9 mouse cellular contexts compared by ENCODE assay signal in the genomic region with DNA sequence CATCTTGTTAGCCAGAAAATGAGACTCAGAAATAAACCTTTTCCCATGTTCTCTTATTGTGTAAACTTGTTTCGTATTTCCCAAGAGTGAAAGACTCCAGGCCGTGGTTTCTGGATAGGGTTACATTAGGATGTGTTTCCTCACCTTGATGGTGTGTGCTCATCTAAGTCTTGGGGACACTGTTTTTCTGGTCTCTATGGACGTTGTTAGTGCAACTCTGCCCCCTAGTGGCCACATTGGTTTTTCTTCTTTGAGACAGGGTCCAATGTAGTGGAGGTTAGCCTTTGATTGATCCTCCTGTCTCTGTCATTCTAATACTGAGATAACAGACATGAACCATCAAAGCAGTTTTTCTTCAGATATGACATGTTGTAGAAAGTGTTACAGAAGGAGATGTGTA. TPM values are rescaled to one million over a fixed set of nuclear protein-coding genes. Genes with fewer than 3 reads are reported as not detected.
A peak's percentile ranks its signal among the peaks of the same experiment; 100 is the strongest.
DNase-seq lines count a peak whose midpoint lies in the region; ATAC-seq and TF ChIP-seq lines count a peak whose summit lies in the region.
"Had no signal": no experiment of that assay in that cellular context is flagged by ENCODE, and none has a peak within 500 bp of the region (broad histone marks: within the 10 kb centered on the region; RNA-seq: fewer than 3 reads in every experiment).

No protein-coding gene starts in this region.

- H3K4me1 ChIP-seq in CH12.LX (ENCODE audit: control insufficient read depth in 1 of 2, insufficient read depth in 2 of 2), result no peaks in the 10 kb centered on the region
- H3K4me1 ChIP-seq in lung, adult 2 months (ENCODE audit: control insufficient read depth, insufficient read depth, low read length), result no peaks in the 10 kb centered on the region

- no peaks in the 10 kb centered on the region for H3K9me3 ChIP-seq in CH12.LX (replicated peaks; ENCODE audit: low read length)
- H3K9me3 ChIP-seq: heart, embryonic 13.5 days had no signal

- peak; percentile 12 for DNase-seq in cerebellum, adult 11 months
- DNase-seq in CH12.LX (ENCODE audit: extremely low read depth), result peak; percentile 61
- DNase-seq in c-Kit-positive CD71-positive TER-119-positive erythroid progenitor cells, embryonic 14.5 days (ENCODE audit: low spot score), result peak; percentile 58
- peak; percentile 67 to 81 for DNase-seq in frontal cortex, postnatal 36 days (ENCODE audit: low spot score in 2 of 2)
- peak; percentile 63 to 88 for DNase-seq in kidney, postnatal 36 days
- peak; percentile 67 for DNase-seq in lung, adult 2 months
- DNase-seq in right cerebral cortex, postnatal 36 days (ENCODE audit: low spot score in 2 of 2), result peak; percentile 30 to 40

- in situ Hi-C loops in CH12.LX (cut with MboI; ENCODE audit: low pct_ligation_motif_present, low pct_unique_long_range_greater_than_20kb, low sequenced_read_pairs), result no loop called here

- no peaks in the 10 kb centered on the region for H3K79me2 ChIP-seq in CH12.LX (replicated peaks; ENCODE audit: control insufficient read depth, extremely low read depth, insufficient read depth, poor library complexity, severe bottlenecking)

- no peak for TF ChIP-seq EP300 in CH12.LX (IDR thresholded peaks at IDR 0.05; ENCODE audit: low read length)

- H3K4me2 ChIP-seq in CH12.LX (ENCODE audit: insufficient read depth, low read depth, poor library complexity, severe bottlenecking), result no peak overlapping the region
- H3K4me2 ChIP-seq: heart, embryonic 13.5 days had no signal

- ATAC-seq in cerebellum, adult (ENCODE audit: insufficient number of reproducible peaks, low FRiP score, low TSS enrichment), result no peak

- TF ChIP-seq RAD21 in CH12.LX (IDR thresholded peaks at IDR 0.05; ENCODE audit: low read depth, low read length), result peak; percentile 70

- no peak overlapping the region for H3K27ac ChIP-seq in CH12.LX (ENCODE audit: insufficient read depth, low read depth)
- H3K27ac ChIP-seq: heart, embryonic 13.5 days had no signal

- TF ChIP-seq CTCF in CH12.LX (conservative IDR thresholded peaks at IDR 0.05 in 1 of 2, IDR thresholded peaks at IDR 0.05 in 1 of 2; ENCODE audit: low read depth in 2 of 2, low read length in 2 of 2), result peak; percentile 57 to 74
- TF ChIP-seq CTCF in lung, adult 2 months (IDR thresholded peaks at IDR 0.05; ENCODE audit: insufficient read depth, low read length), result 0 out of 2 replicates have a peak, but pooled peaks have one; percentile 4

- H3K4me3 ChIP-seq in CH12.LX (replicated peaks in 1 of 3; ENCODE audit: low read depth in 2 of 3, low read length in 2 of 3, poor library complexity in 1 of 3), result no peak overlapping the region
- H3K4me3 ChIP-seq in lung, adult 2 months (replicated peaks; ENCODE audit: extremely low read depth, low read depth, low read length), result no peak overlapping the region
- H3K4me3 ChIP-seq: heart, embryonic 13.5 days had no signal

- H3K36me3 ChIP-seq in CH12.LX (replicated peaks in 1 of 2; ENCODE audit: control insufficient read depth in 1 of 2, insufficient read depth in 1 of 2, low read length in 1 of 2), result no peaks in the 10 kb centered on the region
- H3K36me3 ChIP-seq: heart, embryonic 13.5 days had no signal

- 26% methylated on average over 3 of the region's 3 CpGs for WGBS in lung, adult 2 months

- H3K27me3 ChIP-seq in CH12.LX (replicated peaks), result peaks cover 24% of the 10 kb centered on the region
- H3K27me3 ChIP-seq: heart, embryonic 13.5 days had no signal

- dilution Hi-C loops in CH12.LX (cut with MboI; ENCODE audit: extremely low pct_ligation_motif_present, extremely low pct_unique_long_range_greater_than_20kb, low sequenced_read_pairs), result no loop called here

- no peak for TF ChIP-seq POLR2A in CH12.LX (IDR thresholded peaks at IDR 0.05; ENCODE audit: low read depth, low read length)
- no peak for TF ChIP-seq POLR2A in lung, adult 2 months (IDR thresholded peaks at IDR 0.05; ENCODE audit: borderline replicate concordance, extremely low read depth, low read depth, low read length)

- H3K9ac ChIP-seq in CH12.LX (ENCODE audit: insufficient read depth, low read depth), result no peak overlapping the region
- H3K9ac ChIP-seq: heart, embryonic 13.5 days had no signal

TF ChIP-seq in CH12.LX, 34 proteins besides CTCF, POLR2A, EP300 and RAD21:
- TF ChIP-seq ZNF384 (IDR thresholded peaks at IDR 0.05; ENCODE audit: low read depth, low read length) (no peak), SMC3 (IDR thresholded peaks at IDR 0.05; ENCODE audit: low read depth, low read length) (peak; percentile 66)

RNA-seq across cellular contexts. Expression of gene Emp1, which starts 38.0 kb away (rescaled TPM):
- total RNA-seq in CH12.LX (2012; rRNA removed), result 1.9 and 2.5 TPM in 2 replicates
- 11.3 and 14.6 TPM in 2 replicates for total RNA-seq in CH12.LX (2014; rRNA removed)
- polyA plus RNA-seq in CH12.LX (2012; ENCODE audit: insufficient read length, low read depth), result 6.4 and 7.0 TPM in 2 replicates
- 105 and 215 TPM in 2 replicates for polyA plus RNA-seq in lung, adult 2 months (2012; rRNA removed)

Comparison
In these comparisons a context has a peak if more than half of its experiments do, and no peak if none do; other contexts are left out.
1. DNase-seq: peak in every context shown above with its lines; median percentile 76 in kidney, postnatal 36 days; 74 in frontal cortex, postnatal 36 days; 67 in lung, adult 2 months; 61 in CH12.LX; 58 in c-Kit-positive CD71-positive TER-119-positive erythroid progenitor cells, embryonic 14.5 days; 35 in right cerebral cortex, postnatal 36 days; 12 in cerebellum, adult 11 months.
2. RNA of gene Emp1, which starts 38.0 kb away (polyA plus RNA-seq): 105 to 215 TPM in lung, adult 2 months; 6.4 to 7.0 TPM in CH12.LX; every median in the first group is over 10 times any median in the second.